Mouse (Mus musculus) CD8-positive naive resting alpha-beta T cell, adult 2 months (primary cell): ENCODE results near the gene Gsc.
"Not testable (repeated sequence)": the region's sequence is repeated elsewhere in the genome, so short reads cannot be mapped to it uniquely, and the experiment has no call there.

Source experiments
- DNase-seq, 2 experiments: peaks; one replicate each; pipeline ENCODE4 v3.0.0; 2022; ENCODE audit warnings: low read depth in 2 of 2, low spot score in 2 of 2

Gene Gsc

DNA sequence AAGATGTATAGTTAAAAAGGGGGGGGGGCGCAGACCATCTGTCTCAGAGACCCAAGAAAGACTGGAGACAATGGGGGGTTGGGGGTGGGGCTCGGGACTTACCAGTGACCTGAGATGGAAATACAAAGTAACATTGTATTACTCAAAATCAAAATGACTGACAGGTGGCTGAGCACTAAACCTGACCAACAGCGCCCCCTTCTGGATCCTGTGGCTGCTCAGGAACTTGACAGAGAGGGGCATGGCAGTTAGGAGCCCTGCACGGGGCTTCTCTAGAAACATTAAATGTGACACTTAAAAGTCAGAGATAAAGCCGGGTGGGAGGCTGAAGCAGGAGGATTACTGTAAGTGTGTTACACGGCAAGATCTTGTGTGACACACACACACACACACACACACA is 13.8 kb downstream of the Gsc start:
- DNase-seq: no peak

DNA sequence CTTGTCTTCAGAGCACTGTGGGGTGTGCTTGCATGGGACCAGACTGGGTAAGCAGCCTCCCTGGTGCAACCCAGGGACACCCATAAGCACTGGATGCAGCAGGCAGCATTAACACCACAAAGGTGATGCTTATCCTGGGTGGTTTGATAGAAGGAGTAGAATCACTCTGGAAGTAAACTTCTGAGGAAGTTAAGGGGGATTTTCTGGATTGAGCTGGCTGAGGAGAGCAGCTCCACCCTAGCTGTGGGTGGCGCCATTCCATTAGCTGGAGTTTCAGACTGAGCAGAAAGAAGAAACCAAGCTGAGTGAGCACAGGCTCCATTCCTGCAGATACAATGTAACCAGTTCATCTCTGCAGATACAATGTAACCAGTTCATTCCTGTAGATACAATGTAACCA is 20.1 kb downstream of the Gsc start:
- no peak for DNase-seq

DNA sequence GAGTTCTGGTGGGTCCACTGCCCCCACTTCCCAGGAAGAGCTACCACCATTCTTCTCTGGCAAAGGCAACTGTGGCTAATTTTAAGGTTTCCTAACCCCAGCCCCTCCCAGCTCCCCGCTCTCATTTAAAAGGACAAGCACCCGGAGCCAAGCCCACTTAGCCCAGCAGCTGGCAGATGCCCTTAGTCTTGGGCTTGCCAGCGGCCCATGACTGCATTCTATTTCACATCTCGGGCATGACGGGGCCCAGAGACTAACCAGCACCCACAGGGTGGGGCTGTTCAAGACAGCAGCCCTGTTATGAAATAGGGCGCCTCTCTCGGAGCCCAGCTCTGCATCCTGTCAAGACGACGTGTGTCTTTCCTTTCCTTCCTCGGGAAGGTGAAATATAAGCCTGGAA is 22.9 kb downstream of the Gsc start:
- DNase-seq: no peak

DNA sequence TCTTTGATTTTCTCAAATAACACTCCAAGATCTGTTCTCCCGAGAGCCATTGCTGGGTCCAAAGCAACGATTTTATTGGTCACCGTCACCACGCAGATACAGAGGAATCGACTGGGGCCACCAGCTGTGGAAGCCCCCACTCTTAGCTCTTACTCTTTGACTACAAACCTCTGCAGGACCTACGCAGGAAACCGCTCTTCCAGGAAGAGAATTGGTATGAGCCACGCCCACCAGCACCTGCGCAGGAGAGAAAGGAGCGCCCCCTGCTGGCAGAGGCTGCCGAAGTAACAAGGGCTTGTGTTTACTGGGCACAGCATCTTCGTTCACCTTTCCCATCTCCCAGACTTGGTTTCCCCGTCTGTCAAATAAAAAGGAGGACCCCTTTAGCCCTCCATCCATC is 25.0 kb downstream of the Gsc start:
- no peak for DNase-seq

DNA sequence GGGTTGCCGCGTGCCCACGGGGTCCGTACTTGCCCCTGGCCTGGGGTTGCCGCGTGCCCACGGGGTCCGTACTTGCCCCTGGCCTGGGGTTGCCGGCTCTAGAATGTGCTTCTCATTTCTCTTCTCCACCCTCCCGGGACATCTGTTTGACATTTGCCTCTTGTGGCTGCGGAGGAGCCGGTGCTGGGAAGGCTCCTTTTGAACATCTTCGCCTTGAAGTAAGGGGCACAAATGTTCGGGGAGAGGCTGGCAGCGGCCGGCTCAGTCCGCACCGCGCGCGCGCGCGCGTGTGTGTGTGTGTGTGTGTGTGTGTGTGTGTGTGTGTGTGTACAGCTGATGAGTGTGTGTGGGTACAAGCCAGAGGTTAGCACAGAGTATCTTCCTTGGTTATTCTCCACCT is 26.1 kb downstream of the Gsc start:
- DNase-seq: not testable (repeated sequence)

DNA sequence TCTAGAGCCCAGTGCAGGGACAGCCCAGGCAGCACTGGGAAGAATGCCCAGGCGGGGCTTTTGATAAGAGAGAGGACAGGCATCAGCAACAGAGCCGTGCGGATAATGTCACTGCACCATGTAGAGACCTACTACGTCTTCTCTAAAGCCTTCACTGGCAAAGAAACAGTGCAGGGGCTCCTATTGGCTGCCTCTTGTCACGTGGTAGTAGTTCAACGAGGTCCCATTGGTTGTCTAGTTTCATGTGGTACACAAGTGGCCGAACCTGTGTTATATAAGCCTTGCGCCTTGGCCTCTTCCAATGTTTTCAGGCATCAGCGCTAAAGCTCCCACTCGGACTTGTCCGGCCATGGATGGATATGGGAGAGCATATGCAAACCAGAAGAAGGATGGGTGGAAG is 29.4 kb downstream of the Gsc start:
- no peak for DNase-seq

DNA sequence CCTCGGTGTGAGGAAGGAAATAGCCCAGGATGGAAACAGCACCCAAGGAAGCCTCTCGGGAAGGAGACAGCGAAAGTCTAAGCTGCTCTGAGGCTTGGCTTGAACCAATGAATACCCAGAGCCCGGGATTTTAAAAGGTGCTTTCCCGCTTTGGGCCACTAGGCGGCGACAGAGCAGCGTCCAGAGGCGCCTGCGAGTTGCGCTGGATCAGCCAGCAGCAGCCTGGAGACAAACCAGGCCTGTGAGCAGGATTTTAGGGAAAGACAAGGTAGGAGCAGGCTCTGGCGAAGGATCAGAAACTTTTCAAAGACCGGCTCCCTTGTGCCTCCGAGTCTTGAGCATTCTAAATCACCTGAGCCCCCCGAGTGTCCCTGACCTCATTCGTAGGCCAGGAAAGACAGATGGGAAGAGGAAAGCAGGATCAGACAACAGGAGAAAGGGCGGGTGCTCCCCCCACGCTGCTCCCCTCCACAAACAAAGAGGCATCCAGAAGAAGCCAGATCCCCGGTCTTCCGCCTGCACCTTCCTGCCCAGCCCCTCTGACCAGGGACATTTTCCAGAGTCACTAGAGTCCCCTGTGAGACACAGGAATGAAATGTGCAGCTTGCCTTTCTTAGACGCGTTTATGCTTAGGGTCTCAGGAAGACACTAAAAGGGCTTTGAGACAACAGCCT is 32.9 kb downstream of the Gsc start:
- no peak for DNase-seq

DNA sequence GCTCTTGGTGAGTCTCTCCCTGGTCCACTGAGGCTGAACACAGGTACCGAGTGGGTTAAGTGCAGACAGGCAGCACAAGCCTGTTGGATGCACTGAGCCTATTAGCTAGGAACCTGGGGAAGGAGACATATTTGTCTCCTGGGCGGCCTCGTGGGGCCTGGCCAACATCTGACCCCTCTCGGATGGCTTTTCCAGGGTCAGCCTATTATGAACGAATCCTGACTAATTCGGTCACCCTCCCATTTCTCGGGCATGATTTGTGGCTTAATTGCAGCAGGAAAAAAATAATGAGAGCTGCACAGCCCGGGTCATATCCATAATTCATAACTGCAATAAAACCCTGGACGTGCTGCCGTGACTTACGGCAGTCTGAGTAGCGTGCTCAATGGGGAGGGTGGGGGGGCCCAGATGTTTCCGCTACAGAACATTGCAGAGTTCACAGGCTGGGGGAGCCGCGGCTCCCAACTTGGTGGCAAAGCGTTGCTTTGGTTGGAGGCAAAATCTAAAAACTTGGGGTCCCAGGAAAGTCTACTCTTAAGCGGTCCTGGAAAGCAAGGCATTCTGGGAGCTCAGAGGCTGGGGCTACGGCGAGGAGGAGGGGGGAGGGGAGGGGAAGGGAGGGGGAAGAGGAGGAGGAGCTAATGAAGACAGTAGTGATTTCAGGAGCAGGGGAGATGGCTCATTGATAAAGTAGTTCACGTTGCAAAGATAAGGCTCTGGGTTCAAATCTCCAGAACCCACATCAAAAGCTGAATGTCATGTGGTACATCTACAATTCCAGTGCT is 39.0 kb downstream of the Gsc start:
- no peak for DNase-seq

DNA sequence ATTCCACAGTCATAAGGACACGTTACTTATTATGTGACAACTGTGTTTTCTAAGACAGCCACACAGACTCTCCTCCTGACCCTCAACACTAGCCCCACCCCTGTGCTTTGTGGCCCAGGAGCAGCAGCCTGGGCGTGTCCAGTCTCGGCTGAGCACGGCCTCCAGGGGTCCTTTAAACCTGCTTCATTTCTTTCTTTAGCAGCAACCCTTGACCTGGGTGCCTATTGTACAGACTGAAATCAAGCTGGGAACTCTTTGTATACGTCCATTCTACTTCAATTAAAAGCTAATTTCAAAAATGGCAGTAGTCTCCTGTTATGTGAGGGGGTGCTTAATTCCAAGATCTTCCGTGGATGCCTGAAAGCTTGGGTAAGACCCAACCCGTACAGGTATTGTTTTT is 39.9 kb downstream of the Gsc start:
- DNase-seq: no peak

DNA sequence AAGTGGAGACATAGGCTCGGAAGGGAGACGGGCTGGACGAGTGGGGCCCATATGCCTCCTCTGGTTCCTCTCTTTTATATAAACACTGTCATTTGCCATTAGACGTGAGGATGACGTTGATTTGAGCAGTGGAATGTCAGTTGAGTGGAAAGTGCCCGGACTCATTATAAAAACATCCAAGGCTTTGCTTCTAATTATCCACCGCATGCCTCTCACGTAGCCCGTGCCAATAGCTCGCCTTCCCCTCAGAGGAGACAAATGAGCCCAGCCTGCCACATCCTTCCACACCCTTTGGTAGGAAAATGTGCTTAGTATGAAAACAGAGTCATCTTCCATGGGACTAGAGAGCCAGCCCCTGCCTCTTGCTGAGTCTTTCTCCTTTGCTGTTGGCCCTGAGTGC is 41.8 kb downstream of the Gsc start:
- no peak for DNase-seq

DNA sequence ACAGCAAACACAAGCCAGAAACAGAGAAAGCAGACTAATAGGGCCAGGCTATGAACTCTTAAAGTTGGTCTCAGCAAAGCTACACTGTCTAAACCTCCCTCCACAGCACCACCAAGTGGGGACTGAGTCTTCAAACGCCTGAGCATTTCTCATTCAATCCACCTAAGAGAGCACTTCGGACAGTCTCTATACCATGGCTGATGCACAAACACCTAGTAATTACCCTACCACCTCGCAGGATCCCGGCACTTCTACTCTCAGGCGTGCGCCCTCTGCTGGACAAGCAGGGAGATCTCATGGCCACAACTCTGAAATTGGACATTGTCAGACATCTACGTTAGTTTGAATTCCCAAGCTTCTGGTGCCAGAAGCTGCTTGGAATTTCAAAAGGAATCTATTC is 46.2 kb downstream of the Gsc start:
- DNase-seq: no peak

DNA sequence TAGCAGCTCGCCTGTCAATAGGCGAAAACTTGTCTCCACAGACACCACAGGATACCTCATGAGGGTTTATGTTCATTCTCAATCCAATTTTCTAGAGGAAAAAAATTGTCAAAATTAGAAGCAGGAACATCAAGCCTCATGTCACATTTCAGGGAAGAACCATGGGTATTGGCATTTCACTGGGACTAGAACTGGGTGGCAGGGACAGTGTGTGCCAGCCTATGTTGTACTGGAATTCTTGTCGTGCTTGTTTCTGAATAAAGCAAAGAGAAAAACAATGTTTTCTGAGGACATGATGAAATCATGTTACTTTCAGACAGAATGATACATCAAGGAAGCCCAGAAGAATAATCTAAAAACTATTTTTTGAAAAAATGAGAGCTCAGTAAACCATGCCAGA is 47.5 kb downstream of the Gsc start:
- no peak for DNase-seq

DNA sequence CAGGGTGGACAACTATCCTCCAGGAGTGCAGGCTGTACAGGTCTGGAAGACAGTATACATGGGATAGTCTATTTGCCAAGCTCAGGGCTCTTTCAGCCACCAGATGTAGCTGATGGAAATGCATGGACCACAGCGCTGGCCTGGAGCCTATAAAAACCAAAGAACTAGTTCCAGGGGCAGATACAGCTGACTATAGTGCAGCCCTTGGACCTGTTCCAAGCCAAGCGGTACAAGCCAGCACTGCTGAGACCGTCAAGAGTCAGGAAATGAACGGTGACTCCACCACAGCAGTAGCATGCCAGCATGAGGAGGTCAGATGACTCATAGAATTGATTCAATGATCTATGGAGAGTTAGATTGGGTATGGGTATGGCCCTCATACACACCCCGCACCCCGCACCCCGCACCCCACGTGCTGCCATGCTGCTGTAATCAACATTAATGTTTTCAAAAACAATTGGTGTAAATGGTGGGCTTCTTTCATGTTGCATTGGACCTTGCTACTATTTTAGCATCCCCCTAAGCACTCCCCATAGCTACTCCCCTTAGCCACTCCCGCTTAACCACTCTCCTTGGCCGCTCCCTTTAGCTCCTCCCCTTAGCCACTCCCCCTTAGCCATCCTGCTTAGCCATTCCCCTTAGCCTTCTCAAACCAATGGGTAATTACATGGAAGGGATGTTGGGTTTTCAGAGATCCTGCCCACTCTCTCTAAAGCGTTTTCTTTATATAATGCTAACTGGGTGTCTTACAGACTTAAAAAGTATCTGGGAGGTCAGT is 50.3 kb downstream of the Gsc start:
- DNase-seq: no peak
